Mouse (Mus musculus): ENCODE measurements at regions not wholly inside any gene's neighbourhood (a gene's known extent, or its start where the extent isn't known, plus 50 kb on each side); places are given as distances from the start of the nearest gene placed in this dataset.
A peak's percentile ranks its signal among the peaks of the same experiment; 100 is the strongest.

DNA sequence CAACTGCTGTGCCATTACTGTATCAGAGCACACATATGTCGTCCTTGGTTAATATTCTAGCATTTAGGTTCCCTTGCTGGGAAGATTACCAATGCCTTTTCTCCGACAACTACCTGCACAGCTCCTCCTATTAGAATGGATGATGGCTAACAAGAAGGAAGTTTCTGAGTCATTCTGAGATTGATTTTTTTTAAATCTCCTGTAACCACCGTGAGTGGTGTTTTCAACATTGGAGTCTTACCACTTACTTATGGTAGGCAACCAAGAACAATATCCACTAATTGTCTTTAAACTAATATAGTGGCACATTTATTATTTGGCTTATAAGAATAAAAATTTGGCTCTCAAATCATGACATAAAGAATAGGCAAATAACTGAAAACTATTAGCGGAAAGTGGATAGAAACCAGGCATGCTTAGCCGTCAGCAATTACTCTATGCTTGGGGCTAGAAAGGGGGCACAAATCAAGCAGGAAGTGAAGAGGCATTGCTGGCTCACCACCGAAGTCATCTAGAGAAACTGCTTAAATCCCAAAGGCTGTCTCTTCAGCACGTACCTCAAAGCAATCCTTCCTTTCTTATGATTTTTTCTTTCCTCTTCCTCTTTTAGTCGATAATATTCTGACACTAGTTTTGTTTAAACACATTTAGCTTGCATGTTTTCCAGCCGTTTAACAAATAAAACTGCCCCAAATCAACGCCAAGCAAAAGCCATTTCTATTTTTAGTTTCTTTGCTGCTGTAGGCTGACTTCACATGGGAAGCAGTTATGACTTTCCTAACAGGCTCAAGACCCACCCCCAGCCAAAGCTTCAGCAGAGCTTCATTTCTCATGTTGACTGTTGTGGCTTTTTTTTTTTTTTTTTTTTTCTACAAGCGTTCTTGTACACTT, 484.8 kb upstream of the Gm7489 start:
- DNase-seq, result peak; percentile 10 to 14
- intact Hi-C loops (cut with DNase I), result no loop called here

DNA sequence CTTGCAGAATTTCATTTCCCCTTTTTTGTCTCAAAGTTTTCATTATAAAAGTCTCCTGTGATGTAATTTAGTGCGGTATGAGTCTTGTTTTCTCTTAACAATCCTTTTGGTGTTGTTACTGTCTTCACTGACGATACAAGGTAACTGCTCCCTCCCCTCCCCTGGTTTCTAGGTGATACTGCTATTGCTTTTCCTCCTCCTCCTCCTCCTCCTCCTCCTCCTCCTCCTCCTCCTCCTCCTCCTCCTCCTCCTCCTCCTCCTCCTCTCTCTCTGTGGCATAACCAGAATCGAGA, 484.2 kb upstream of the Gm7489 start:
- intact Hi-C loops (cut with DNase I), result no loop called here
- DNase-seq, result no peak

All from heart, postnatal 10 days (tissue).